Mouse (Mus musculus) gastrocnemius, postnatal 36 days (tissue): ENCODE results near the gene Gm4907. TPM values are rescaled to one million over a fixed set of nuclear protein-coding genes. Genes with fewer than 3 reads are reported as not detected.
"Not testable (repeated sequence)": the region's sequence is repeated elsewhere in the genome, so short reads cannot be mapped to it uniquely, and the experiment has no call there.

Experiments used
- DNase-seq, 2 experiments: peaks; one replicate each; pipeline ENCODE4 v3.0.0; 2022
- intact Hi-C: fragments of 180-260 bp; cut with DNase I; formaldehyde crosslinking; loops from one replicate; pipeline ENCODE4 v1.15.1; 2025
- long read RNA-seq, 2 experiments: library from polyadenylated mRNA; stranded (forward); transcript quantifications; one replicate each; pipeline ENCODE4 v2.0.0; 2021
- total RNA-seq, 2 experiments: library from RNA; stranded (reverse); gene quantifications; 2 replicates each; pipeline ENCODE4 v1.2.3; 2021

Gene Gm4907
- not detected for total RNA-seq
- long read RNA-seq, experiment 1 = 0 reads
- long read RNA-seq, experiment 2 = 0 reads

GRCm38 (mm10) chrX:23882253-23882652 lies at the start of gene Gm4907:
TSS of gene Gm4907 (plus strand) at chrX:23882553.
- DNase-seq, intact Hi-C loops: not testable (repeated sequence)

GRCm38 (mm10) chrX:23833784-23834183 lies 48.6 kb upstream of the Gm4907 start:
- DNase-seq, intact Hi-C loops: not testable (repeated sequence)

GRCm38 (mm10) chrX:23840921-23841320 lies 41.4 kb upstream of the Gm4907 start:
- no peak for DNase-seq
- intact Hi-C loops = no loop called here

- DNase-seq = no peak
- intact Hi-C loops = loop anchor here (10.0 kb wide), 1 partner anchor 49 kb away; no protein-coding TSS in a partner anchor
These were observed 71.8 kb downstream of the Gm4907 start for GRCm38 (mm10) chrX:23954161-23954560.

Other genes with a start within 250 kb of the Gm4907 start
- gene Wdr44, start 189.5 kb upstream of the Gm4907 start, total RNA-seq = 10 to 100 TPM; 13.0 to 13.3 TPM
- not detected for gene Gm4985, start 76.4 kb downstream of the Gm4907 start, total RNA-seq